Mouse (Mus musculus) hindbrain, embryonic 15.5 days (tissue): ENCODE data around the gene Pax9. TPM values are rescaled to one million over a fixed set of nuclear protein-coding genes. Genes with fewer than 3 reads are reported as not detected.

ENCODE experiments used
- ATAC-seq: fragments of 200-750 bp; cut with Nextera tagmentation; 2 replicates; pipeline ENCODE4 v1.8.0; 2017; ENCODE audit warnings: low read depth, moderate number of reproducible peaks, moderate TSS enrichment; ENCODE audit not compliant: low FRiP score
- H3K27ac ChIP-seq: fragments of 300-500 bp; sonication (generic); replicated peaks from 2 replicates; pipeline ENCODE4 v1.5.1; 2015; ENCODE audit warnings: mild to moderate bottlenecking, inconsistent platforms
- H3K27me3 ChIP-seq: fragments of 300-500 bp; sonication (generic); 2 replicates; pipeline ENCODE4 v1.6.1; 2015; ENCODE audit warnings: control low read depth, inconsistent platforms
- H3K36me3 ChIP-seq: fragments of 300-500 bp; sonication (generic); 2 replicates; pipeline ENCODE4 v1.6.1; 2015; ENCODE audit warnings: control low read depth, inconsistent platforms
- H3K4me1 ChIP-seq: fragments of 300-500 bp; sonication (generic); replicated peaks from 2 replicates; pipeline ENCODE4 v1.6.1; 2015; ENCODE audit warnings: control low read depth, inconsistent platforms
- H3K4me2 ChIP-seq: fragments of 300-500 bp; sonication (generic); 2 replicates; pipeline ENCODE4 v1.6.1; 2015; ENCODE audit warnings: moderate library complexity, mild to moderate bottlenecking, inconsistent platforms
- H3K4me3 ChIP-seq: fragments of 300-500 bp; sonication (generic); 2 replicates; pipeline ENCODE4 v1.5.1; 2015; ENCODE audit warnings: mild to moderate bottlenecking, inconsistent platforms
- H3K9ac ChIP-seq: fragments of 300-500 bp; sonication (generic); 2 replicates; pipeline ENCODE4 v1.6.1; 2015; ENCODE audit warnings: inconsistent platforms
- H3K9me3 ChIP-seq: fragments of 300-500 bp; sonication (generic); 2 replicates; pipeline ENCODE4 v1.6.1; 2016; ENCODE audit warnings: control low read depth, inconsistent platforms
- WGBS: fragments of 180-500 bp; shearing (Covaris S2); methylation state at CpG from one replicate; pipeline ENCODE4 v1.1.7; 2015; 5-methylcytosine and 5-hydroxymethylcytosine counted together
- polyA plus RNA-seq: library from polyadenylated mRNA; unstranded; fragments of >200 nt; fragmentation: Nextera tagmentation; extraction: Ambion mirVana; gene quantifications from 2 replicates; pipeline ENCODE4 v1.2.1, GENCODE M21; 2015

Gene Pax9
- polyA plus RNA-seq, 1 experiment from 2014 or later: not detected

GRCm38 (mm10) chr12:56698191-56698980, 6.8 kb downstream of the Pax9 start:
- Histone ChIP-seq H3K4me2 (no peak overlapping the region), H3K27me3 (peaks cover 87% of the 10 kb centered on the region), H3K4me1 (peaks cover 21% of the 10 kb centered on the region), H3K27ac (no peak overlapping the region), H3K36me3 (no peaks in the 10 kb centered on the region), H3K9ac (no peak overlapping the region), H3K4me3 (no peak overlapping the region), H3K9me3 (no peaks in the 10 kb centered on the region)
- no peak for ATAC-seq
- 3% methylated on average over 8 of the region's 8 CpGs for WGBS

DNA sequence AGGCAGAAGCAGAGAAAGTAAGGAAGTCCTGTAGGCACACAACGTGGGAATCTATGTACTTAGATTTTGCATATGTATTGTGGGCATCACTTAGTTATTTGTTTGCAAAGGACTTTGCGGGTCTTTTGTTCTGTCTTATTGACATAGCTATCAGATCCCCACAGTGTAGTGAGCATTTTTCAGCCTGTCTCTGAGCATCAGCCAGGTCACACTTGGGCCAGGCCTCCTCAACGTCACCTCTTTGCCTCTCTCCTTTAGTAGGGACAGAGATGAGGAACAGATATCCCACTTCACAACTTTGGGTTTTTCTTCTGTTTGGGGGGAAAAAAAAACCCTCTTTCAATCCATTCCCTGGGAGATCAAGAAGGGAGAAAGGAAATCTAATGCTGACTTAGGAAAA, 7.8 kb downstream of the Pax9 start:
- H3K4me1 ChIP-seq: peaks cover 21% of the 10 kb centered on the region
- H3K27me3 ChIP-seq: peaks cover 82% of the 10 kb centered on the region
- 6% methylated on average over 3 of the region's 3 CpGs for WGBS
- H3K27ac ChIP-seq: no peak overlapping the region
- no peak for ATAC-seq
- no peak overlapping the region for H3K4me2 ChIP-seq
- no peak overlapping the region for H3K4me3 ChIP-seq
- no peak overlapping the region for H3K9ac ChIP-seq
- H3K36me3 ChIP-seq: no peaks in the 10 kb centered on the region
- H3K9me3 ChIP-seq: no peaks in the 10 kb centered on the region

DNA sequence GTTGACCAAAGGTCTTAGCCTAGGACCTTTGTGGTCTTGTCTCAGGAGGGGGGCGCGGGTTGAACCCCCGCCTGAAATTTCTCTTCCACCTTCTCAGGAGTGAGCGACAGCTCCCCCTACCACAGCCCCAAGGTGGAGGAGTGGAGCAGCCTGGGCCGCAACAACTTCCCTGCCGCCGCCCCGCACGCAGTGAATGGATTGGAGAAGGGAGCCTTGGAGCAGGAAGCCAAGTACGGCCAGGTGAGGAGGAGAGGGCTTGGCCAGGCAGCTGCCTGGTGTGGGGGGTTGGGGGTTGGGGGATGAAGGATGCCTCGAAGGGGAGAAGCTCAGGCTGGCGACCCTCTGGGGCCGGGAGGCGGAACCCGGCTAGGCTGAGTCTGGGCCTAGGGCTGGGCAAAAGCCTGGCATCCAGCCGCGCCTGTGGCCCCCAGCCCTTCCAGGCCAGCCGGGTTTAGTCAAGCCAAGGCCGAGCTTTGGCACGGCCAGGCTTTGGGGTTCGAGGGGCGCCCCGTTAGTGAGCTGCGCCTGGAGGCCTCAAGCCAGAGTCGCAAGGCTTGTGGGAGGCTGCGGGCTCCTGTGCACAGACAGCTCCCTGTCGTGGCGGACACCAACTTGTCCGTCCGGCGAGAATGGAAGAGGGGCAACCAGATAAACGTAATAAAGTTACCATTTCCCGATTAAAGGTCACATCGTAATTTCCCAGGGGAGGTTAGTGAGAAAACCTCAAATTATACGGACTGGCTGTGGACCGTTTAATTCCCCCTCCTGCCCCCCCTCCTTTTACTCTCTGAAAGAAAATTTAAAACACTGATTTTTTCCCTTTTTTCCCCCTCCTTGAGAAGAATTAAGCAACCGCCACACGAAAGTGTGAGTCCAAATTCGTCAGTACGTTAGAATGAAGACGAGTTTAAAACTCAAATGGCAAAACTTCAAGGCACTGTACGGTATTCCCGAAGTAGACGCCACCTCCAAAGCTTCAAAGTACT, 8.6 kb downstream of the Pax9 start:
- 0 out of 2 replicates have a peak, but pooled peaks have one; percentile 16 for ATAC-seq
- no peak overlapping the region for H3K4me3 ChIP-seq
- peaks cover 20% of the 10 kb centered on the region for H3K4me1 ChIP-seq
- 3% methylated on average over 43 of the region's 44 CpGs for WGBS
- H3K36me3 ChIP-seq: no peaks in the 10 kb centered on the region
- no peak overlapping the region for H3K4me2 ChIP-seq
- no peak overlapping the region for H3K27ac ChIP-seq
- no peak overlapping the region for H3K9ac ChIP-seq
- peaks cover 81% of the 10 kb centered on the region for H3K27me3 ChIP-seq
- H3K9me3 ChIP-seq: no peaks in the 10 kb centered on the region

DNA sequence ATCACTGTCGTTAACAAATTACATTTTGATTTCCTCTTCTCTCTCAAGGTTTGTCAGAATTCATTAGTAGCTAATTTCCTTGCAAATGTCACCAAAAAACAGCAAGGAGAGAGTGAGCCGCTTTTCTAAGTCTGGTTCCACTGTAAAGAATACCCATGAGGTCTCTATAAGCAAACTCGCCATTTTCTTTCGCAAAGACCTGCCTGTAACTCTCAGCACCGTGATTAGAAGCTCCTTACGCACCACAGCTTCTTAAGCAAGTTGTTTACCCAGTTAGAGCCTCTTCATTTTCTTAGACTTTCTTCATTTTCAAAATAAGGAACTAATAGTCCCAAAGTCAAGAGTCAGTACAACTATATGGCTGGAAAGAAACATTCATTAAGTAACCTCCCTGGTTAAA, 9.4 kb downstream of the Pax9 start:
- no peak overlapping the region for H3K4me2 ChIP-seq
- no peaks in the 10 kb centered on the region for H3K9me3 ChIP-seq
- H3K9ac ChIP-seq: no peak overlapping the region
- peaks cover 14% of the 10 kb centered on the region for H3K4me1 ChIP-seq
- H3K27ac ChIP-seq: no peak overlapping the region
- no peak for ATAC-seq
- no peak overlapping the region for H3K4me3 ChIP-seq
- peaks cover 80% of the 10 kb centered on the region for H3K27me3 ChIP-seq
- no peaks in the 10 kb centered on the region for H3K36me3 ChIP-seq
- 10% methylated on average over 6 of the region's 6 CpGs for WGBS

DNA sequence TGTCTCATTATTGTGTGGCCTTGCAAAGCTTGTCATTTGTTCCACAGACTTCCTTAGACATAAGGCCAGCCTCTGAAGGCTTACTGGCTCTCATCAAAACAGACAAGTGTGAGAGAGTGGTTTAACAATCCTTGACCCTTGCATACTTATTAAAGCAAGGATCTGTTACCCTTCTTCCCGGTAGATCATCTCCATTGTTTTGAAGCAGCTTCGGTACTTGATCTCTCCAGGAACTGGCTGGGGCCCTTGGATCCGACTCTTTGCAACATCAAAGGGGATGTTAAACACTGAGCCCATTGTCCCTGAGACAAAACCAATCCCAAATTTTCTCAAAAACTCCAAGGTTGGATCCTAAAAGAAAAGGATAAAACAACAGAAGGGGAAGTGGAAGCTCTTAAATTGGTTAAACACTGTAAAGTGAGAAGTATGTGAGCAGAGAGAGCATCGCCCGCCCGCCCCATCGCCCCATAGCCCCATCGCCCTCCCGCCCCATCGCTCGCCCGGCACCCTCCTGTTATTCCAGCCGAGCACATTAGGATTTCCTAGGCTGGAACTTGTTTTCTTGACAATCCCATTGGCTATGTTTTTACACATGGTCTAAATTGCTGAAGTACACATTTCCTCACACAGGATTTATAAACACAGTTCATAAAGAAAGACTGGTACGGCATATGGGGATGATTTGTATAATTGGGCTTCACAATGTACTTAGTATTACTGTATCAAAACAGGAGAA, 26.6 kb downstream of the Pax9 start:
- Histone ChIP-seq H3K4me2 (no peak overlapping the region), H3K4me1 (no peaks in the 10 kb centered on the region), H3K36me3 (no peaks in the 10 kb centered on the region), H3K9ac (no peak overlapping the region), H3K27me3 (peaks cover 22% of the 10 kb centered on the region), H3K9me3 (no peaks in the 10 kb centered on the region), H3K27ac (no peak overlapping the region), H3K4me3 (no peak overlapping the region)
- WGBS: 13% methylated on average over 14 of the region's 14 CpGs
- no peak for ATAC-seq

- no peak for ATAC-seq
- no peaks in the 10 kb centered on the region for H3K9me3 ChIP-seq
- H3K9ac ChIP-seq: no peak overlapping the region
- peaks cover 22% of the 10 kb centered on the region for H3K27me3 ChIP-seq
- 31% methylated on average over 6 of the region's 6 CpGs for WGBS
- H3K36me3 ChIP-seq: no peaks in the 10 kb centered on the region
- H3K4me3 ChIP-seq: no peak overlapping the region
- H3K27ac ChIP-seq: no peak overlapping the region
- H3K4me2 ChIP-seq: no peak overlapping the region
- H3K4me1 ChIP-seq: no peaks in the 10 kb centered on the region
Measured at GRCm38 (mm10) chr12:56718707-56719051, 27.1 kb downstream of the Pax9 start.

GRCm38 (mm10) chr12:56727631-56728030, 36.1 kb downstream of the Pax9 start:
- ATAC-seq: no peak
- 58% methylated on average over 4 of the region's 4 CpGs for WGBS
- Histone ChIP-seq H3K9me3 (no peaks in the 10 kb centered on the region), H3K27me3 (no peaks in the 10 kb centered on the region), H3K4me3 (no peak overlapping the region), H3K4me1 (no peaks in the 10 kb centered on the region), H3K4me2 (no peak overlapping the region), H3K9ac (no peak overlapping the region), H3K36me3 (no peaks in the 10 kb centered on the region), H3K27ac (no peak overlapping the region)

GRCm38 (mm10) chr12:56737104-56737503, 45.5 kb downstream of the Pax9 start:
- H3K9me3 ChIP-seq: no peaks in the 10 kb centered on the region
- no peaks in the 10 kb centered on the region for H3K27me3 ChIP-seq
- no peaks in the 10 kb centered on the region for H3K4me1 ChIP-seq
- no peak overlapping the region for H3K27ac ChIP-seq
- 92% methylated on average over 4 of the region's 4 CpGs for WGBS
- no peak for ATAC-seq
- no peak overlapping the region for H3K9ac ChIP-seq
- no peaks in the 10 kb centered on the region for H3K36me3 ChIP-seq
- H3K4me2 ChIP-seq: no peak overlapping the region
- H3K4me3 ChIP-seq: no peak overlapping the region

Other genes starting within 250 kb of the Pax9 start
- 0.06 TPM in 1 of 2 replicates, not detected in the other for gene Nkx2-1, start 154.9 kb upstream of the Pax9 start, polyA plus RNA-seq
- 0.12 TPM in 1 of 2 replicates, not detected in the other for gene Nkx2-9, start 78.5 kb upstream of the Pax9 start, polyA plus RNA-seq